Mouse (Mus musculus) cerebellum, adult 2 months (tissue): Measurements from ENCODE around the gene Spata13. TPM values are rescaled to one million over a fixed set of nuclear protein-coding genes. Genes with fewer than 3 reads are reported as not detected.
A peak's percentile ranks its signal among the peaks of the same experiment; 100 is the strongest.

ENCODE experiments used
- DNase-seq, 2 experiments: peaks; one replicate each; pipeline ENCODE4 v3.0.0; 2021
- H3K27ac ChIP-seq: fragments of 200-500 bp; 2 replicates; pipeline ENCODE4 v1.5.1; 2012; ENCODE audit warnings: low read length, control low read depth, inconsistent platforms; ENCODE audit not compliant: insufficient read depth
- H3K27me3 ChIP-seq: fragments of 200-500 bp; 2 replicates; pipeline ENCODE4 v1.6.1; 2012; ENCODE audit warnings: inconsistent platforms, mild to moderate bottlenecking, low read length, moderate library complexity; ENCODE audit not compliant: control insufficient read depth, insufficient read depth
- H3K4me1 ChIP-seq: fragments of 200-500 bp; 2 replicates; pipeline ENCODE4 v1.6.1; 2011; ENCODE audit warnings: low read length; ENCODE audit not compliant: control insufficient read depth, insufficient read depth
- H3K4me3 ChIP-seq: fragments of 200-500 bp; replicated peaks from 2 replicates; pipeline ENCODE3; 2011; ENCODE audit warnings: mild to moderate bottlenecking, low read depth, low read length, control low read depth; ENCODE audit not compliant: insufficient read depth
- CTCF ChIP-seq: fragments of 200-500 bp; IDR thresholded peaks from 2 replicates; pipeline ENCODE4 v1.5.1; 2011; ENCODE audit warnings: low read depth, mild to moderate bottlenecking, control low read depth, low read length, moderate library complexity, borderline replicate concordance; ENCODE audit not compliant: insufficient read depth
- POLR2A ChIP-seq: fragments of 200-500 bp; IDR thresholded peaks from 2 replicates; pipeline ENCODE4 v1.6.1; 2011; ENCODE audit warnings: low read length, control low read depth, borderline replicate concordance; ENCODE audit not compliant: insufficient read depth
- WGBS: fragments of 180-500 bp; shearing (Covaris S2); methylation state at CpG from one replicate; pipeline ENCODE4 v1.1.7; 2018; 5-methylcytosine and 5-hydroxymethylcytosine counted together
- polyA plus RNA-seq: library from polyadenylated mRNA; depleted of rRNA; stranded (reverse); fragments of >200 nt; gene quantifications from 2 replicates; pipeline ENCODE4 v1.2.3, GENCODE M21; 2012

The Spata13 gene
- polyA plus RNA-seq, 1 experiment: 5.7 TPM

- Histone ChIP-seq H3K27me3 (no peaks in the 10 kb centered on the region), H3K27ac (no peak overlapping the region), H3K4me3 (no peak overlapping the region), H3K4me1 (no peaks in the 10 kb centered on the region)
- no peak for DNase-seq
- TF ChIP-seq CTCF: no peak
- no peak for TF ChIP-seq POLR2A
- 53% methylated on average over 4 of the region's 4 CpGs for WGBS
Observed at GRCm38 (mm10) chr14:60664641-60665040, 30.8 kb downstream of the Spata13 start.

GRCm38 (mm10) chr14:60665263-60665662 lies 31.5 kb downstream of the Spata13 start:
- DNase-seq: no peak
- Histone ChIP-seq H3K4me1 (no peaks in the 10 kb centered on the region), H3K4me3 (no peak overlapping the region), H3K27ac (no peak overlapping the region), H3K27me3 (no peaks in the 10 kb centered on the region)
- no peak for TF ChIP-seq POLR2A
- no peak for TF ChIP-seq CTCF
- WGBS: 69% methylated on average over 6 of the region's 6 CpGs

- Histone ChIP-seq H3K27me3 (no peaks in the 10 kb centered on the region), H3K4me3 (no peak overlapping the region), H3K4me1 (no peaks in the 10 kb centered on the region), H3K27ac (no peak overlapping the region)
- TF ChIP-seq CTCF (no peak), POLR2A (no peak)
- no peak for DNase-seq
- WGBS: 86% methylated on average over 7 of the region's 7 CpGs
Observed at GRCm38 (mm10) chr14:60666252-60666651, 32.5 kb downstream of the Spata13 start.

- TF ChIP-seq CTCF (no peak), POLR2A (no peak)
- no peak overlapping the region for H3K27ac ChIP-seq
- H3K4me1 ChIP-seq: no peaks in the 10 kb centered on the region
- H3K27me3 ChIP-seq: no peaks in the 10 kb centered on the region
- H3K4me3 ChIP-seq: no peak overlapping the region
- no peak for DNase-seq
- WGBS: 57% methylated on average over 7 of the region's 7 CpGs
Observed at GRCm38 (mm10) chr14:60670191-60670590, 36.4 kb downstream of the Spata13 start.

GRCm38 (mm10) chr14:60671504-60671903 lies 37.7 kb downstream of the Spata13 start:
- 72% methylated on average over 2 of the region's 2 CpGs for WGBS
- H3K27me3 ChIP-seq: no peaks in the 10 kb centered on the region
- H3K27ac ChIP-seq: no peak overlapping the region
- no peak overlapping the region for H3K4me3 ChIP-seq
- no peak for DNase-seq
- no peak for TF ChIP-seq POLR2A
- H3K4me1 ChIP-seq: no peaks in the 10 kb centered on the region

GRCm38 (mm10) chr14:60675697-60676096 lies 41.9 kb downstream of the Spata13 start:
- DNase-seq: no peak
- Histone ChIP-seq H3K27ac (no peak overlapping the region), H3K4me3 (no peak overlapping the region), H3K4me1 (no peaks in the 10 kb centered on the region), H3K27me3 (no peaks in the 10 kb centered on the region)
- no peak for TF ChIP-seq POLR2A
- TF ChIP-seq CTCF: no peak
- 55% methylated on average over 4 of the region's 4 CpGs for WGBS

GRCm38 (mm10) chr14:60676625-60677314 lies 43.0 kb downstream of the Spata13 start:
- Histone ChIP-seq H3K27ac (no peak overlapping the region), H3K4me3 (no peak overlapping the region), H3K4me1 (no peaks in the 10 kb centered on the region), H3K27me3 (no peaks in the 10 kb centered on the region)
- 56% methylated on average over 2 of the region's 2 CpGs for WGBS
- TF ChIP-seq CTCF (no peak), POLR2A (no peak)
- no peak for DNase-seq

- DNase-seq: peak; percentile 79 to 83
- H3K27me3 ChIP-seq: no peaks in the 10 kb centered on the region
- H3K4me3 ChIP-seq: no peak overlapping the region
- H3K4me1 ChIP-seq: peaks cover 15% of the 10 kb centered on the region
- no peak for TF ChIP-seq POLR2A
- no peak for TF ChIP-seq CTCF
- WGBS: 12% methylated on average over 12 of the region's 12 CpGs
- no peak overlapping the region for H3K27ac ChIP-seq
Observed at GRCm38 (mm10) chr14:60682361-60683023, 48.7 kb downstream of the Spata13 start.
